Mouse (Mus musculus): ENCODE measurements at regions not wholly inside any gene's neighbourhood (a gene's known extent, or its start where the extent isn't known, plus 50 kb on each side); places are given as distances from the start of the nearest gene placed in this dataset.

DNA sequence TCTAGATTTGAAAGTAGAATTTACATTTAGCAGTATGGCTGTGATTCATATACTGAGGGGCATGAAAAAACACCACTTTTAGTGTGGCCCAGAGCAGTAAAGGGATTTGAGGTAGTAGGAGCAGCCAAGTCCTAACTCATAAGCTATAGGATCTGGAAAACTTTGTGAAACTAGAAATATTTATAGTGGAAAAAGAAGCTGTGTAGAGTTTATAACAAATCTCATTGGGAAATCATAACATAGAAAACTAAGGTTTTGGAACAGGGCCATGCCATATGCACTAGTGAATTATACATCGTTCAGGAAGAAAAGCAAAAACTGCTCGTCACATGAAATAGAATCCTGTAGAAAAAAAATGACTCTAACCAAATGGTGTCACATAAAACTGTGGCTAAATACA, 143.7 kb upstream of the Aldoart1 start:
- no peak for TF ChIP-seq POLR2A (IDR thresholded peaks at IDR 0.05; ENCODE audit: low read depth, low read length)
- no peak for TF ChIP-seq CTCF (IDR thresholded peaks at IDR 0.05; ENCODE audit: borderline replicate concordance, insufficient read depth, low read length)
